Mouse (Mus musculus) lung, postnatal 25 days (tissue): ENCODE results near the gene Rras2.

Experiments
- DNase-seq: peaks from one replicate; pipeline ENCODE4 v3.0.0; 2022; ENCODE audit warnings: low spot score

Rras2 gene

GRCm38 (mm10) chr7:114114284-114114683 lies 3.3 kb downstream of the Rras2 start:
- no peak for DNase-seq

DNA sequence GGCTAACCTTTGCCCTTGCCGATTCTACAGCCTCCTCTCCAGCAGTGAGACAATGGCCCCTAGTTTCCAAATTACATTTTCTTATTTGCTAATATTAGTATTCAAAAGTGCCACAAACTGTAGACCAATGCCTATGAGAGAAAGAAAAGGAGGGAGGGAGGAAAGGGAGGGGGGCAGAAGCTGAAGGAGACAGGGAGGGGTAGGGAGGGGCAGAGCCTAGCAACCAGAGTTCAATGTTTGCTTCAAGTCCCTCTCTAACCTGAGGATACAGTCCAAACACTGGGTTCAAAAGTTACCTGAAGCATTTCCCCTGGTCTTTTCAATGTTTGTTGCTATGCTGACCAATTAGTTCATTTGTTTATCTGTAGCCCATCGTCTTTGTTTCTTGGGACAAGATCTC lies 7.1 kb downstream of the Rras2 start:
- no peak for DNase-seq

- no peak for DNase-seq
Measured at GRCm38 (mm10) chr7:114105886-114106285, 11.7 kb downstream of the Rras2 start.

- DNase-seq, result peak; percentile 38
Measured at GRCm38 (mm10) chr7:114103629-114104347, 13.8 kb downstream of the Rras2 start.

GRCm38 (mm10) chr7:114103152-114103551 lies 14.4 kb downstream of the Rras2 start:
- no peak for DNase-seq

GRCm38 (mm10) chr7:114102609-114103008 lies 15.0 kb downstream of the Rras2 start:
- no peak for DNase-seq

DNA sequence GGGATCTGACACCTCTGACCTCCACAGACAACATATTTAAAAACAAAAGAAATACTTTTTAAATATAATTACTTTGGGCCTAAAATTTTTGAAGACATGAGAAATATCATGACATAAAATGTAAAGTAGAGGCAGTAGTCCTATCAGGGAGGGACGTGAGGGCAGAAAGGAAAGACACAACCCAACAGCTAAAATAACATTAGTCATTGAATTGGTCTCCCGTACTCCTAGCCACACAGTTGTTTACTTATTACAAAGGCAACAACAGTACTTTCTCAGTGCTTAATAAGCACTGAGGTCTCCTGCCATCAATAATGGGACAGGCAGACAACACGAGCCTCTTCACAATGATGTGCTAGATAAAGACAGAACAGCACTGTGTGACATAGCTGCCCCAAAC lies 16.2 kb downstream of the Rras2 start:
- DNase-seq, result no peak

- DNase-seq, result no peak
Measured at GRCm38 (mm10) chr7:114093548-114094174, 23.9 kb downstream of the Rras2 start.

GRCm38 (mm10) chr7:114090892-114091545 lies 26.6 kb downstream of the Rras2 start:
- no peak for DNase-seq

DNA sequence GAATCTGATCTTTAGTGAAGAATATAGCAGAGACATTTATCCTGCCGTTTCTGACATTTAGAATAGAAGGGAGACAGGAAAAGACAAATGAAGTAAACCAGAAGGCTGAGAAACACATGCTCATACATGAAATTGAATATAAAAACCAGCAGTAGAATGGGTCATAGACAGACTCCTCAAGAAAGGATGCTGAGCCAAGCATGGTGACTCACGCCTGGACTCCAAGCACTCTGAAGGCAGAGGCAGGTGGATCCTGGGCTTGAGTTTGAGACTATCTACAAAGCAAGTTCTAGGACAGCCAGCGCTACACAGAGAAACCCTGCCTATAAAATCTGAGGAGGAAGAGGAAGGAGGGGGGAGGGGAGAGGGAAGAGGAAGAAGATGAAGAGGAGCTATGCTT lies 27.4 kb downstream of the Rras2 start:
- DNase-seq, result no peak

DNA sequence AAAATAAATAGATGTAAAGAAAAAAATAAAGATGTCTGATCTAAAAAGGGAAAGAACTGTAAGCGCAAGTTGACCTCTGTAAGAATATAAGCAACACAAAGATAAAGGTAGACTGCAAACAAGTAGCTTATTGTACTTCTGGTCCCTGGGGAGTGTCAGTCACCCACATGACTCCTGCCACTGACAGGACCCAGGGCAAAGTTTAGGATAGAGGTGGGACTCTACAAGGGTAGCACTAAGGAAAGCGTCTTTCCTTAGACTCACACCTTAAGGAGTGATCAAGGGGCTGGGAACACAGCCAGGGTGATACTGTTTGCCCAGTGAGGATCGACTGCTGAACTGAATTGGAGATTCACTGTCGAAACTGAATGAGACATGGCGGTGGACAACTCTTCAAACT lies 28.7 kb downstream of the Rras2 start:
- DNase-seq, result no peak

DNA sequence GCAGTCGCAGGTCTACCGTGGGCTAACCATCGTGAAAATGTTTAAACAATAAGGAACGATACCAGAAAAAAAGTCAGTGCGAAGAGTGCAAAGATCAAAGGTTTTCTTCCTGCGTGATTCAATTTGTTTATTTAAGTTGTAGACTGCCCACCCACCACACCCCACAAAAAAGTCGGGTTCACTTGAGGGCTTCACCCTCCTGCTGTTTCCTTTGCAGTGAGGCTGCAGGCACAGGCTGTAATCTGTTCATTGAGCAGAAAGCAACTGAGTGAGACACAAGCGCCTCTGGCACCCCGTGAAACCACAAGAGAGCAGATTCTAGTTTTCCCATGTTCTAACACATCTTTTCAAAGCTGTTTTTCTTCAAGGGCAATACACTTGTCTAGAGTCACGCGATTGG lies 29.6 kb downstream of the Rras2 start:
- DNase-seq, result no peak

GRCm38 (mm10) chr7:114087341-114087740 lies 30.2 kb downstream of the Rras2 start:
- no peak for DNase-seq

DNA sequence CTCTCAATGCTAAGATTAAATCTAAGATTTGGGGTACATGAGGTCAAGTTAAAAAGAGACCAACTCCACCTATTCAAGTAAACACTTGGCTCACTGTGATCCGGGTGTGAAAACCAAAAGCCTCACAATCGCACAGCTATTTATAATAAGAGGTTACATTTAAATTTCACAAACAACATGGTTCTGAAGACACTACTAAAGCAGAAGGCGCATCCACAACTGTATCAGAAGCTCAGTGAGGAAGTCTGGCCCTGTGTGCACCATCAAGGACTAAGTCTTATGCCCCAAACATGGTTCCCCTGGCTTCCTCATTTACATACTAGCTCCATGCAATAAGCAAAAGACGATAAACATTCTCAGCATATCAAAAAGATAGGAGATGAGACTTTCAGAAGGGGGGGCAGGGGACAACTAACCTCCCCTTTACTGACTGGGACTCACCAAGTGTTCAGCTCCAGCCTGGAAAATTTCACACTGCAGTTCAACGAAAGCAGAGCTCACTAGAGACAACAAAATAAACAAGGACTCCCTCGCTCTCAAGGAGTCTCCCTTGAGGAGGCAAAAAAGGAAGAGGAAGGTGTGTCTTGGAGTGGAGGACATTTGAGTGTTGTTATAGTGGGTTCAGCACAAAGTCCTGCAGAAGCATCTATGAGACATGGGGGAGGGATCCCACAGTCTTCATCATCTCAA lies 31.4 kb downstream of the Rras2 start:
- no peak for DNase-seq

DNA sequence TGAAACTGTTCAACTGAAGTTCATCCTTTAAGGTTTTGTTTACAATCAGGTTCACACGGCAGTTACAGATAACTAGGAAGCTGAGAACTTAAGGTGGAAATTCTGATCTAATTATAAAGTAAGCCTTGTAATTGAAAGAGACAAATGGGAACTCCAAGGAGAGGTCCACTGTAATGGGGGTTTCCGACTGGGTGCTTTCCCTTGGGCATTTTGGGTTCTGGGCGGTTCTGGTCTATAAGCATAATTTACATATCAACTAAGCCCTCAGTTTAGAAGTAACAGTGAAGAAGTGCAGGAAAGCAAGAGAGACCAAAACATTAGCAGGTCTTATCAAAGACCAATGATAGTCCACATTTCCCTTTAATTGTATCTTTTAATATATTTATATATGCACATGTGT lies 33.8 kb downstream of the Rras2 start:
- DNase-seq, result no peak

DNA sequence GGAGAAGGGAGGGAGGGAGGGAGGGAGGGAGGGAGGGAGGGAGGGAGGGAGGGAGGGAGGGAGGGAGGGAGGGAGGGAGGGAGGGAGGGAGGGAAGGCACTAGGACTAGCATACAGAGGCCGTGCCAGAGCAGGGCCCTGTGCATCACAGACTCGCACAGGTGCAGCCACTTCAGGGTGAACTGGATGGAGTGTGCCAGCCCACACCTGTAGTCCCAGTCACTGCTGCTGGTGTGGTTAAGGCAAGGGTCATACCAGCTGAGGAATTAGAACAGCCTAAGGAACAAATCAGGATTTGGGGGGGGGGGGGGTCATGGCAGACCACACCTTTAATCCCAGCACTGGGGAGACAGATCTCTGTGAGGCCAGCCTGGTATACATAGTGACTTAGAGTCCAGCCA lies 34.5 kb downstream of the Rras2 start:
- no peak for DNase-seq

DNA sequence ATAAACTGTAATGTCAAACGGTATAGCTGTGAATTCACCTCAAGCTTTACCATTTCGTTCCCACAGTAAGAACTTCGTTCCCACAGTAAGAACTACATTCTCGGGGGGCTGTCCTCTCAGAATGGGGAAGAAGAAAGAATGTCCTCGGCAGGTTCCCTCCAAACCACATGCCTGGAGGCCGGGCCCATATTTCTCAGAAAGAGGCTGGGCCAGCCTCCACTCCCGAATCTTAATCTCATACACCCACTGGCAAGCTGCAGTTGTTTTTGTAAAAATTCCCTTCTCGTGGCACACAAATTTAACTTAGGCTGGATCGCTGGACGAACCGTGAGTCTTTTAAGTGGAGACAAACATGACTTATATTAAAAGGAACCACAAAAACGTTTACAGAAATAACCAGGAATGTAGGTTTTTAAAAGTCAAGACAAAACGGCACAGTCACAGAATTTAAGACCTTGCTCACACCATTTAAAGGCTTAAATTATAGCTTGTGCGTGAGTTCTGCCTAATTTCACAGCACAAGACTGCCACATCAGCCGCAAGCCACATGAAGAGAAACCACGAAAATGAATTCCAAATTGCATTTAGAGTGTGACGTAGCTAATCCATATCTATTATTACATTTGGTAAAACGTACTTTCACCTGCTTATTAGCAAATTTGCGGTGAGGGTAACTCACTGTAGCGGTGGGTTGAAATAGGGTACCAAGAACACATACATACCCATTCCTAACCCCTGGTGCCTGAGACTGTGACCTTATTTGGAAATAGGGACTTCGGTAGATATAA lies 35.8 kb downstream of the Rras2 start:
- DNase-seq, result no peak

DNA sequence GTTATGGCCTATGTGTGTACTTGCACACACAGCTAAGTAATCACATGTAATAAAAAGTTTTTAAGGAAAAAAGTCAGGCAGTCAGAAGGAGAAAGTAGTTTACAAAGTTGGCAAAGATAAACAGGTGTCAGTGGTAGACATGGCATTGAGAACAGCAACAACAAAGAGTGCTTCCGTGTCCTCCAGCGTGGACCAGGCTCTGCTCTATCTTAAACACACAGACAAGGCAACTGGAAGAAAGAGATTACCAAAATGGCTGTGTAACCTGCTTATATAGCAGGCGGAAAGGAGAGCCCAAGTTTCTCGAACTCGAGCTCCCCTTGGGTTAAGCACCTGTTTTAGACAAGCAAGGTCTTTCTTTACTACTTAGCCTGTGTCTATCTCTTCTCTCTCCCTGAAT lies 37.3 kb downstream of the Rras2 start:
- no peak for DNase-seq

DNA sequence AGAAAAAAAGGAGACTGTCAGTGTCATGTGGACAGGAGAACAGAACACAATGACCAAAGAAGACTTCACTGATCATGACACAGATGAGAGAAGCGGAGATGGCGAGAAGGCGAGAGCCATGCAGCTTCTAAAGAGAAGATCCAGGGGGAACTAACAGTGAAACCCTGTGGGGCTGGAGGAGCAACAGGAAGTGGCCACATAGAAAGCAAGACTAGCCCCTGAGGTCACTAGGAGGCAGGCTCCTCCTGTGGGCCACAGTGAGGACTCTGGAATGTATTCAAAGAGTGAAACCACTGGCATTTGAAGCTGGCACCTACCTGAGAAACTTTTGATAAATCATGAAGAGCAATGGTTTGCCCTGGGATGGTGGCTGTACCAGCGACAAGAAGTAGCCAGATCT lies 38.2 kb downstream of the Rras2 start:
- DNase-seq, result no peak

- DNase-seq, result no peak
Measured at GRCm38 (mm10) chr7:114074595-114074994, 43.0 kb downstream of the Rras2 start.

DNA sequence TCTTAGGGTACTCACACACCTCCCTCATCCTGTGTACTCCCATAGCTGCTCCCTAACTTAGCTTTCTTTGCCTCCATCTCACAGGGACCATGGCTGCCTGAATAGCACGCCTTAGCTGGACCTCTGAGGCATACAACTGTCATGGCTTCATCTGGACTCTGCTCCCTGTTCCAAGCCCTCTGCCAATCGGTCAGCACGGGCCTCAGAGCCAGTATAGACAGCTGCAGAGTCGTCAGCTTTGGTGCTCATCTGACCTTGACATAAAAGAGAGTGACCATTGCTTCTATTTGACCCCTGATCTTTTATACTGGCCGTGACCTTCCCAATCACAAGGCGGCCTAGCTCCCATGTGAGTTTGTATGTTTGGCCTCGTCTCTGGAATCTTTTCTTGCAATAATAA lies 43.4 kb downstream of the Rras2 start:
- no peak for DNase-seq
